Mouse (Mus musculus) E14TG2a.4 (cell line): Measurements from ENCODE around the gene 4932414N04Rik.
"Not testable (repeated sequence)": the region's sequence is repeated elsewhere in the genome, so short reads cannot be mapped to it uniquely, and the experiment has no call there.

ENCODE experiments used
- H3K27me3 ChIP-seq: 2 replicates; pipeline ENCODE4 v1.6.1; 2014; ENCODE audit warnings: low read length, control low read depth; ENCODE audit not compliant: insufficient read depth
- H3K36me3 ChIP-seq: 2 replicates; pipeline ENCODE4 v1.6.1; 2014; ENCODE audit warnings: low read length, control low read depth; ENCODE audit not compliant: insufficient read depth
- H3K4me1 ChIP-seq: replicated peaks from 2 replicates; pipeline ENCODE4 v1.6.1; 2014; ENCODE audit warnings: low read depth, low read length, control low read depth
- H3K4me3 ChIP-seq: replicated peaks from 2 replicates; pipeline ENCODE4 v1.5.1; 2014; ENCODE audit warnings: mild to moderate bottlenecking, low read length
- H3K9me3 ChIP-seq: 2 replicates; pipeline ENCODE4 v1.6.1; 2014; ENCODE audit warnings: low read length, control low read depth
- CTCF ChIP-seq: conservative IDR thresholded peaks from 2 replicates; pipeline ENCODE4 v1.5.1; 2014; ENCODE audit warnings: low read length
- NANOG ChIP-seq: IDR thresholded peaks from 2 replicates; pipeline ENCODE4 v1.6.1; 2014; ENCODE audit warnings: borderline replicate concordance, low read length, mixed read lengths
- POU5F1 ChIP-seq: IDR thresholded peaks from 2 replicates; pipeline ENCODE4 v1.6.1; 2014; ENCODE audit warnings: low read length, borderline replicate concordance

4932414N04Rik gene

GRCm38 (mm10) chr2:68656186-68656585 is at the start of gene 4932414N04Rik:
Gene 4932414N04Rik, plus strand, starts transcription at chr2:68656486.
- not testable (repeated sequence) for H3K27me3 ChIP-seq, H3K4me3 ChIP-seq, H3K36me3 ChIP-seq

GRCm38 (mm10) chr2:68732216-68732615 is 75.9 kb downstream of the 4932414N04Rik start:
- H3K4me1 ChIP-seq: no peaks in the 10 kb centered on the region
- no peaks in the 10 kb centered on the region for H3K9me3 ChIP-seq
- TF ChIP-seq NANOG: no peak
- no peak for TF ChIP-seq POU5F1
- TF ChIP-seq CTCF: no peak
- no peaks in the 10 kb centered on the region for H3K36me3 ChIP-seq
- no peaks in the 10 kb centered on the region for H3K27me3 ChIP-seq
- H3K4me3 ChIP-seq: no peak overlapping the region

More at GRCm38 (mm10) chr2:68656186-68656585, at the start of gene 4932414N04Rik:
- peaks cover 46% of the 10 kb centered on the region for H3K9me3 ChIP-seq
- H3K4me1 ChIP-seq: not testable (repeated sequence)

GRCm38 (mm10) chr2:68739772-68740739 is 83.8 kb downstream of the 4932414N04Rik start:
- 0 out of 2 replicates have a peak, but pooled peaks cover 4% of the 10 kb centered on the region for H3K9me3 ChIP-seq
- H3K4me1 ChIP-seq: no peaks in the 10 kb centered on the region
- H3K27me3 ChIP-seq: no peaks in the 10 kb centered on the region
- H3K4me3 ChIP-seq: no peak overlapping the region
- no peaks in the 10 kb centered on the region for H3K36me3 ChIP-seq
- TF ChIP-seq NANOG (no peak), POU5F1 (no peak), CTCF (no peak)

DNA sequence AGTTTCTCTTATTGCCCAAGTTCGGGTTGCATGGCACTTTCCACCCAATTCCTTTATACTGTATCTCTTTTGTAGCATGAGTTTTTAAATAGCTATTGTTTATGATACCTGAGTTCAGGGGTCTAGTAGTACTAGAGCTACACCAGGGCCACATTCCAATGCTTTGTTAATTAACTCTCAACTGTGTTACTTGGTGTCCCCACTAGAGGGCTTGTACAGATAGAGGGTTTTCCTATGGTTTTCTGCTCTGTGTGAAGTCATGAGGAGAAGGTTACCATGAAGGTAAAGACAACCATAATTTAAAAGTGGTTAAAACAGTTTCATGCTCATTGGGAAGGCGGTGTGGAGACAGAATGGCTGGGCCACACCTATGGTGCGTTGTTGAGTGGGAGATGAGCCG is 88.3 kb downstream of the 4932414N04Rik start:
- TF ChIP-seq POU5F1: no peak
- TF ChIP-seq CTCF: peak; percentile 65
- TF ChIP-seq NANOG: no peak

GRCm38 (mm10) chr2:68756179-68756578 is 99.9 kb downstream of the 4932414N04Rik start:
- peaks cover 7% of the 10 kb centered on the region; the same call in 1 of the 2 replicates for H3K27me3 ChIP-seq
- H3K4me1 ChIP-seq: no peaks in the 10 kb centered on the region
- H3K9me3 ChIP-seq: no peaks in the 10 kb centered on the region
- TF ChIP-seq POU5F1: no peak
- no peak for TF ChIP-seq CTCF
- no peak for TF ChIP-seq NANOG
- H3K36me3 ChIP-seq: no peaks in the 10 kb centered on the region
- H3K4me3 ChIP-seq: no peak overlapping the region

More for the DNA sequence above, 88.3 kb downstream of the 4932414N04Rik start:
- H3K4me3 ChIP-seq: no peak overlapping the region
- peaks cover 2% of the 10 kb centered on the region; the same call in 1 of the 2 replicates for H3K27me3 ChIP-seq
- no peaks in the 10 kb centered on the region for H3K4me1 ChIP-seq
- H3K36me3 ChIP-seq: no peaks in the 10 kb centered on the region
- H3K9me3 ChIP-seq: 0 out of 2 replicates have a peak, but pooled peaks cover 4% of the 10 kb centered on the region

- Histone ChIP-seq H3K36me3 (no peaks in the 10 kb centered on the region), H3K9me3 (no peaks in the 10 kb centered on the region)
- TF ChIP-seq POU5F1: no peak
- TF ChIP-seq NANOG: no peak
- TF ChIP-seq CTCF: peak; percentile 35
These were observed 100.5 kb downstream of the 4932414N04Rik start for GRCm38 (mm10) chr2:68756793-68757192.

GRCm38 (mm10) chr2:68765371-68765770 is 109.1 kb downstream of the 4932414N04Rik start:
- H3K4me3 ChIP-seq: no peak overlapping the region
- no peaks in the 10 kb centered on the region for H3K36me3 ChIP-seq
- TF ChIP-seq NANOG (no peak), CTCF (no peak), POU5F1 (no peak)
- H3K4me1 ChIP-seq: peaks cover 4% of the 10 kb centered on the region; the same call in 1 of the 2 replicates
- no peaks in the 10 kb centered on the region; the same call in 1 of the 2 replicates for H3K27me3 ChIP-seq
- H3K9me3 ChIP-seq: no peaks in the 10 kb centered on the region

More at GRCm38 (mm10) chr2:68756793-68757192, 100.5 kb downstream of the 4932414N04Rik start:
- H3K4me1 ChIP-seq: no peaks in the 10 kb centered on the region
- peaks cover 7% of the 10 kb centered on the region; the same call in 1 of the 2 replicates for H3K27me3 ChIP-seq
- H3K4me3 ChIP-seq: no peak overlapping the region

DNA sequence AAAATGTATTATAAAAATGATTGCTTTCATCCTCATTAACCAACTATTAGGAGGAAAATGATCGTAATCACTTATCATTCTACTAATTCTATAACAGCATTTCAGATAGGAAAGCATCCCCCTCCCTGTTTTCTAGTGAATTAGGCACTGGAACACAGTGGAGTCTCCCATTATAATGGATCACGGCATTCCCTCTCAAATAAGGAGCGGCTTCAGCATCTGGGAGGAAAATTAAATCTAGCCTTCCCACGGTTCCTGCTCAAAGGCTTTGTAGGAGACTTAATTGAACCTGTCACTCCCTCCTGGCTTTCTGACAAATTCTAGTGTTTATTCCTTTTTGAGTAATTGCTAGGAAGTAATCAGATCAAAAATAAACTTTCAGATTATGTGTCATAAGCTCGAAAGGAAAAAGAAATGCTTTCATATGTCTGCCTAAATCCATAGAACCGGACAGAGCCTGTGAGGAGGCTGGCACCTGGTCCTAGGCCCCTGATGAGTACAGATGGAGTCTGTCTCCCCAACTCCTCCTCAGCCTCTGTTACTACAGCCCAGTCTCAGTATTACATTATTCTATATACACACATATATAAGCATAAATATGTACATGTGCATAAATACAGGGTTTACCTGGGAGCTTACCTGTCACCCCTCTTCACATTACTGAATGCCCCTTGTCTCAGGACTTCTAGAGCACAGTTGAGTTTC is 111.1 kb downstream of the 4932414N04Rik start:
- TF ChIP-seq POU5F1: no peak
- no peak for TF ChIP-seq NANOG
- no peak for TF ChIP-seq CTCF
- Histone ChIP-seq H3K4me3 (no peak overlapping the region), H3K36me3 (no peaks in the 10 kb centered on the region), H3K9me3 (no peaks in the 10 kb centered on the region), H3K27me3 (no peaks in the 10 kb centered on the region; the same call in 1 of the 2 replicates), H3K4me1 (peaks cover 4% of the 10 kb centered on the region; the same call in 1 of the 2 replicates)
